Mouse (Mus musculus) hindbrain, postnatal 0 days (tissue): Measurements from ENCODE around the gene E030018B13Rik. TPM values are rescaled to one million over a fixed set of nuclear protein-coding genes. Genes with fewer than 3 reads are reported as not detected.

ENCODE experiments used
- ATAC-seq: fragments of 200-750 bp; cut with Nextera tagmentation; 2 replicates; pipeline ENCODE4 v1.8.0; 2017; ENCODE audit warnings: mild to moderate bottlenecking, moderate TSS enrichment, moderate library complexity
- DNase-seq: peaks from one replicate; pipeline ENCODE4 v3.0.0-alpha.2; 2015; ENCODE audit warnings: low spot score
- H3K27ac ChIP-seq: fragments of 300-500 bp; sonication (generic); 2 replicates; pipeline ENCODE4 v1.5.1; 2014; ENCODE audit warnings: mild to moderate bottlenecking
- H3K27me3 ChIP-seq: fragments of 300-500 bp; sonication (generic); 2 replicates; pipeline ENCODE4 v1.6.1; 2014; ENCODE audit warnings: low read length, mixed read lengths; ENCODE audit not compliant: insufficient read depth
- H3K36me3 ChIP-seq: fragments of 300-500 bp; sonication (generic); 2 replicates; pipeline ENCODE4 v1.6.1; 2014; ENCODE audit warnings: low read length, mixed read lengths; ENCODE audit not compliant: insufficient read depth
- H3K4me1 ChIP-seq: fragments of 300-500 bp; sonication (generic); 2 replicates; pipeline ENCODE4 v1.6.1; 2014; ENCODE audit warnings: antibody characterized with exemption, low read length, mixed read lengths; ENCODE audit not compliant: insufficient read depth
- H3K4me2 ChIP-seq: fragments of 300-500 bp; sonication (generic); 2 replicates; pipeline ENCODE4 v1.6.1; 2014; ENCODE audit warnings: low read depth, mild to moderate bottlenecking, low read length, moderate library complexity, mixed read lengths
- H3K4me3 ChIP-seq: fragments of 300-500 bp; sonication (generic); 2 replicates; pipeline ENCODE4 v1.5.1; 2014; ENCODE audit warnings: low read length
- H3K9ac ChIP-seq: fragments of 300-500 bp; sonication (generic); replicated peaks from 2 replicates; pipeline ENCODE4 v1.6.1; 2014; ENCODE audit warnings: mild to moderate bottlenecking, low read length, moderate library complexity, mixed read lengths
- H3K9me3 ChIP-seq: fragments of 300-500 bp; sonication (generic); 2 replicates; pipeline ENCODE4 v1.6.1; 2016; ENCODE audit warnings: low read length, mixed read lengths
- CTCF ChIP-seq: IDR thresholded peaks from 2 replicates; pipeline ENCODE4 v1.5.1; 2016; ENCODE audit warnings: antibody characterized with exemption, control low read depth, low read depth
- WGBS: fragments of 180-500 bp; shearing (Covaris S2); extraction: QIAGEN DNeasy Blood & Tissue Kit; methylation state at CpG from one replicate; pipeline ENCODE4 v1.1.7; 2014; 5-methylcytosine and 5-hydroxymethylcytosine counted together
- polyA plus RNA-seq: library from polyadenylated mRNA; unstranded; fragments of >200 nt; fragmentation: Nextera tagmentation; extraction: Ambion mirVana; gene quantifications from 2 replicates; pipeline ENCODE4 v1.2.1, GENCODE M21; 2015
- total RNA-seq: library from RNA; depleted of rRNA; stranded (reverse); fragments of >200 nt; gene quantifications from 2 replicates; pipeline ENCODE4 v1.2.3, GENCODE M21; 2014

E030018B13Rik gene
- total and polyA plus RNA-seq, 2 experiments from 2014 or later = not detected

GRCm38 (mm10) chr7:63913724-63914692, 2.6 kb upstream of the E030018B13Rik start:
- no peak overlapping the region for H3K4me3 ChIP-seq
- no peak overlapping the region for H3K4me2 ChIP-seq
- 44% methylated on average over 10 of the region's 10 CpGs for WGBS
- ATAC-seq (no peak), DNase-seq (no peak)
- H3K27me3 ChIP-seq = no peaks in the 10 kb centered on the region
- H3K4me1 ChIP-seq = peaks cover 34% of the 10 kb centered on the region
- peak overlapping the region; percentile 11; the same call in 1 of the 2 replicates for H3K27ac ChIP-seq
- no peaks in the 10 kb centered on the region for H3K9me3 ChIP-seq
- no peak overlapping the region for H3K9ac ChIP-seq
- H3K36me3 ChIP-seq = no peaks in the 10 kb centered on the region
- TF ChIP-seq CTCF = no peak

- Histone ChIP-seq H3K36me3 (no peaks in the 10 kb centered on the region), H3K4me2 (no peak overlapping the region), H3K4me3 (no peak overlapping the region), H3K27me3 (no peaks in the 10 kb centered on the region), H3K9me3 (no peaks in the 10 kb centered on the region), H3K27ac (no peak overlapping the region), H3K4me1 (peaks cover 37% of the 10 kb centered on the region), H3K9ac (no peak overlapping the region)
- no peak for TF ChIP-seq CTCF
- no peak for ATAC-seq
- WGBS = 98% methylated on average over 2 of the region's 2 CpGs
- DNase-seq = no peak
These were observed 1.8 kb upstream of the E030018B13Rik start for GRCm38 (mm10) chr7:63914891-63915290.

GRCm38 (mm10) chr7:63917693-63918092, 1.0 kb downstream of the E030018B13Rik start:
- Histone ChIP-seq H3K27ac (peak overlapping the region; percentile 36; the same call in 1 of the 2 replicates), H3K9ac (no peak overlapping the region), H3K4me3 (no peak overlapping the region), H3K4me1 (peaks cover 26% of the 10 kb centered on the region), H3K27me3 (no peaks in the 10 kb centered on the region), H3K36me3 (no peaks in the 10 kb centered on the region), H3K9me3 (no peaks in the 10 kb centered on the region), H3K4me2 (no peak overlapping the region)
- TF ChIP-seq CTCF = no peak
- ATAC-seq (no peak), DNase-seq (peak; percentile 77)
- WGBS = 46% methylated on average over 6 of the region's 6 CpGs

- H3K27me3 ChIP-seq = no peaks in the 10 kb centered on the region
- H3K9me3 ChIP-seq = no peaks in the 10 kb centered on the region
- H3K36me3 ChIP-seq = no peaks in the 10 kb centered on the region
- H3K4me1 ChIP-seq = peaks cover 25% of the 10 kb centered on the region
- TF ChIP-seq CTCF = no peak
- ATAC-seq (no peak), DNase-seq (no peak)
- H3K4me2 ChIP-seq = no peak overlapping the region
- H3K27ac ChIP-seq = no peak overlapping the region
- 82% methylated on average over 12 of the region's 12 CpGs for WGBS
- no peak overlapping the region for H3K9ac ChIP-seq
- H3K4me3 ChIP-seq = no peak overlapping the region
These were observed 2.4 kb downstream of the E030018B13Rik start for GRCm38 (mm10) chr7:63918771-63919768.

GRCm38 (mm10) chr7:63921909-63922562, 5.4 kb downstream of the E030018B13Rik start:
- H3K4me1 ChIP-seq = peaks cover 44% of the 10 kb centered on the region
- 70% methylated on average over 8 of the region's 8 CpGs for WGBS
- no peak for DNase-seq

GRCm38 (mm10) chr7:63922571-63922970, 5.9 kb downstream of the E030018B13Rik start:
- H3K4me2 ChIP-seq = no peak overlapping the region
- H3K9ac ChIP-seq = no peak overlapping the region
- WGBS = 57% methylated on average over 2 of the region's 2 CpGs
- no peak for TF ChIP-seq CTCF
- no peaks in the 10 kb centered on the region for H3K9me3 ChIP-seq
- no peaks in the 10 kb centered on the region for H3K36me3 ChIP-seq
- DNase-seq (no peak), ATAC-seq (no peak)
- no peaks in the 10 kb centered on the region for H3K27me3 ChIP-seq
- H3K27ac ChIP-seq = no peak overlapping the region; the same call in 1 of the 2 replicates
- no peak overlapping the region for H3K4me3 ChIP-seq
- peaks cover 41% of the 10 kb centered on the region for H3K4me1 ChIP-seq

More at GRCm38 (mm10) chr7:63921909-63922562, 5.4 kb downstream of the E030018B13Rik start:
- H3K4me2 ChIP-seq = no peak overlapping the region
- no peak overlapping the region for H3K4me3 ChIP-seq
- no peaks in the 10 kb centered on the region for H3K36me3 ChIP-seq
- no peak overlapping the region for H3K9ac ChIP-seq
- H3K27ac ChIP-seq = no peak overlapping the region; the same call in 1 of the 2 replicates
- H3K27me3 ChIP-seq = no peaks in the 10 kb centered on the region
- H3K9me3 ChIP-seq = no peaks in the 10 kb centered on the region
- no peak for TF ChIP-seq CTCF
- ATAC-seq = no peak
